Mouse (Mus musculus): ENCODE results near the gene Kri1. TPM values are rescaled to one million over a fixed set of nuclear protein-coding genes. Genes with fewer than 3 reads are reported as not detected.
"Not testable (repeated sequence)": the region's sequence is repeated elsewhere in the genome, so short reads cannot be mapped to it uniquely, and the experiment has no call there.

Kri1 gene
- polyA plus RNA-seq, 1 experiment = 9.6 TPM

DNA sequence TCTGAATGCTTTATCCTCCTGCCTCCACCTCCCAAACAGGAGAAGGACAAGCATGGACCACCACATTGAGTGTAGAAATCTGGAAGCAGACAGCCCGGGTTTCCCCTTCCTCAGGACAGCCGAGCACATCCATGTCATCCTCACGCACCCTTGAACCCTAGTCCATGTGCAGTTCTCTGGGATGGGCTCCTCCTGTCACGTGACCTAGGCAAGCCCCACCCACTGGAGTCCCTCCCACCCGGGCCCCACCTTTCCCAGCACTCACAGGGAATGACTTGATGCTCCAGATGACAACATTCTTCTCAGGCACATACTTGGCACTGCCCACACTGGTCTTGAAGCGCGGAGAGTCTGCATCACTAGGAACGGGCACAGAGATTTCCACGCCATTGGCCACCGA, 11.2 kb upstream of the Kri1 start:
- no peaks in the 10 kb centered on the region for H3K27me3 ChIP-seq (ENCODE audit: control insufficient read depth, insufficient read depth, low read length)
- 80% methylated on average over 10 of the region's 10 CpGs for WGBS
- TF ChIP-seq CTCF (IDR thresholded peaks at IDR 0.05; ENCODE audit: extremely low read depth, insufficient read length, insufficient replicate concordance, low read depth, low read length) = no peak
- no peak for TF ChIP-seq POLR2A (IDR thresholded peaks at IDR 0.05; ENCODE audit: low read depth, low read length)
- H3K4me3 ChIP-seq (ENCODE audit: low read depth, low read length) = no peak overlapping the region
- 0 out of 2 replicates have a peak, but pooled peaks cover 2% of the 10 kb centered on the region for H3K4me1 ChIP-seq (ENCODE audit: control insufficient read depth, insufficient read depth, insufficient read length, low read length)
- H3K27ac ChIP-seq (ENCODE audit: insufficient read depth, low read depth, low read length) = no peak overlapping the region
- peaks cover 39% of the 10 kb centered on the region for H3K36me3 ChIP-seq (ENCODE audit: control insufficient read depth, insufficient read depth, low read length)

DNA sequence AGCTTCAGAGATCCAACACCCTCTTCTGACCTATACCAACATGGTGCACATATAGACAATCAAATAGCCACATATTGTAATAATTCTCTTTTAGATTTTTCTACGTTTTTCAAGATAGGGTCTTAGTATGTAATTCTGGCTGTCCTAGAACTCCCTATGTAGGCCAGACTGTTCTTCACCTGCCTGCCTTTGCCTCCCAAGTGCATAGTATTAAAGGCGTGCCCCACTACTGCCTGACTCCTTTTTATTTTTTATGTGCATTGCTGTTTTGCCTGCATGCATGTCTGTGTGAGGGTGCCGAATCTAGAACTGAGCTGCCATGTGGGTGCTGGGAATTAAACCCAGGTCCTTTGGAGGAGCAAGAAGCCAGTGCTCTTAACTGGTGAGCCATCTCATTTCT, 4.5 kb upstream of the Kri1 start:
- peaks cover 15% of the 10 kb centered on the region for H3K36me3 ChIP-seq (ENCODE audit: control insufficient read depth, insufficient read depth, low read length)
- WGBS = 87% methylated on average over 3 of the region's 3 CpGs
- H3K27ac ChIP-seq (ENCODE audit: insufficient read depth, low read depth, low read length) = no peak overlapping the region
- H3K4me3 ChIP-seq (ENCODE audit: low read depth, low read length) = no peak overlapping the region
- no peak for TF ChIP-seq POLR2A (IDR thresholded peaks at IDR 0.05; ENCODE audit: low read depth, low read length)
- TF ChIP-seq CTCF (IDR thresholded peaks at IDR 0.05; ENCODE audit: extremely low read depth, insufficient read length, insufficient replicate concordance, low read depth, low read length) = no peak
- H3K4me1 ChIP-seq (ENCODE audit: control insufficient read depth, insufficient read depth, insufficient read length, low read length) = peaks cover 6% of the 10 kb centered on the region
- no peaks in the 10 kb centered on the region for H3K27me3 ChIP-seq (ENCODE audit: control insufficient read depth, insufficient read depth, low read length)

DNA sequence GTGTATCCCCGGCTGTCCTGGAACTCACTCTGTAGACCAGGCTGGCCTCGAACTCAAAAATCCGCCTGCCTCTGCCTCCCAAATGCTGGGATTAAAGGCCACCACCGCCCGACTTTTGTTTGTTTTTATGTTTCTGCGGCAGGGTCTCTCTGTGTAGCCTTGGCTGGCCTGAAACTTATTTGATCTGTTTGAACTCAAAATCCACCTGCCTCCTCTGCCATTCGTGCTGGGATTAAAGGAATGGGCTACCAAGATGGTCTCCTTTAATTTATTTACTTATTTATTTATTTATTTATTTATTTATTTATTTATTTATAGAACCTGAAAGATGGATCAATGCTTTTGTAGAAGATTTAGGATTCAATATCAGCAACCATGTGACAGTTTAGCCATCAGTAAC, 4.1 kb upstream of the Kri1 start:
- not testable (repeated sequence) for H3K4me1 ChIP-seq (ENCODE audit: control insufficient read depth, insufficient read depth, insufficient read length, low read length); H3K27me3 ChIP-seq (ENCODE audit: control insufficient read depth, insufficient read depth, low read length)
- Histone ChIP-seq H3K4me3 (ENCODE audit: low read depth, low read length) (peak overlapping the region; percentile 74), H3K36me3 (ENCODE audit: control insufficient read depth, insufficient read depth, low read length) (peaks cover 13% of the 10 kb centered on the region), H3K27ac (ENCODE audit: insufficient read depth, low read depth, low read length) (peak overlapping the region; percentile 35; the same call in 1 of the 2 replicates)
- 10% methylated on average over 7 of the region's 7 CpGs for WGBS

GRCm38 (mm10) chr9:21291022-21291787, 3.4 kb upstream of the Kri1 start, which contains the start of gene Cdkn2d:
Cdkn2d (minus strand) TSS chr9:21291407.
- Histone ChIP-seq H3K4me1 (ENCODE audit: control insufficient read depth, insufficient read depth, insufficient read length, low read length) (peaks cover 9% of the 10 kb centered on the region), H3K27me3 (ENCODE audit: control insufficient read depth, insufficient read depth, low read length) (no peaks in the 10 kb centered on the region), H3K4me3 (ENCODE audit: low read depth, low read length) (peak within 1 kb of the TSS; percentile 83), H3K36me3 (ENCODE audit: control insufficient read depth, insufficient read depth, low read length) (peaks cover 6% of the 10 kb centered on the region), H3K27ac (ENCODE audit: insufficient read depth, low read depth, low read length) (peak within 1 kb of the TSS; percentile 61)
- TF ChIP-seq POLR2A (IDR thresholded peaks at IDR 0.05; ENCODE audit: low read depth, low read length) (peak; percentile 70; the same call in 1 of the 2 replicates), CTCF (IDR thresholded peaks at IDR 0.05; ENCODE audit: extremely low read depth, insufficient read length, insufficient replicate concordance, low read depth, low read length) (no peak)
- WGBS = under 1% methylated on average over 48 of the region's 51 CpGs

DNA sequence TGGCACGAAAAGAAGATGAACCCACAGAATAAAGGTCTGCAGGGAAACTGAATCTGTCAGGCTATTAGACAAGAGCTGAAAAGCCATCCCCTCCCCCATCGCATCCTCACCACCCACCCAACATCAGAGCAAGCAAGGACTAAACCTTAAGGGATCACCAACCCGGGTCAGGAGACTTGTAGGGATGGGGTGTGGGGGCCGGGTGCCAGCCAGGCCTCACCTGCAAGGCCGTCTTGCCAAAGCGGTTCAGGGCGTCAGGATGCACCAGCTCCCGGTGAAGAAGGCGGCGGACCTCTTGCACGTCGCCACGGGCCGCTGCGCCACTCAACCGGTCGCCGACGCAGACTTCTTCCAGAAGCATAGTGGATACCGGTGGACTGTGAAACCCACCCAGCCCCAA, 2.8 kb upstream of the Kri1 start:
- WGBS = under 1% methylated on average over 20 of the region's 20 CpGs
- Histone ChIP-seq H3K36me3 (ENCODE audit: control insufficient read depth, insufficient read depth, low read length) (peaks cover 1% of the 10 kb centered on the region), H3K4me1 (ENCODE audit: control insufficient read depth, insufficient read depth, insufficient read length, low read length) (peaks cover 9% of the 10 kb centered on the region), H3K27me3 (ENCODE audit: control insufficient read depth, insufficient read depth, low read length) (no peaks in the 10 kb centered on the region), H3K4me3 (ENCODE audit: low read depth, low read length) (peak overlapping the region; percentile 83), H3K27ac (ENCODE audit: insufficient read depth, low read depth, low read length) (peak overlapping the region; percentile 61)
- TF ChIP-seq POLR2A (IDR thresholded peaks at IDR 0.05; ENCODE audit: low read depth, low read length) (no peak), CTCF (IDR thresholded peaks at IDR 0.05; ENCODE audit: extremely low read depth, insufficient read length, insufficient replicate concordance, low read depth, low read length) (no peak)

DNA sequence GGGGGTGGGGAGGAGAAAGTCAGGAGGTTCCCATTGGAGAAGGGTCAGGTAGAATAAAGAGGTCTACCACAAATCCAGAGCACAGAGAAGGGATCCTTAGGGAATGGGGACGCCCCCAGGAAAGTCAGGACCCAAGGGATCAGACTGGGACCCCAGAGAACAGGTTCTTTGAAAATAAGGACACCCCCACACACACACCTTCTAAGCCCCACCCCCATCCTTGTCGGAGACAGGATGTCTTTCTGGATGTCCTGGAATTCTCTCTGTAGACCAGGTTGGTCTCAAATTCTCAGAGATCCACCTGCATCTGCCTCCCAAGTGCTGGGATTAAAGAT, 1.5 kb upstream of the Kri1 start:
- H3K4me1 ChIP-seq (ENCODE audit: control insufficient read depth, insufficient read depth, insufficient read length, low read length) = peaks cover 9% of the 10 kb centered on the region
- TF ChIP-seq CTCF (IDR thresholded peaks at IDR 0.05; ENCODE audit: extremely low read depth, insufficient read length, insufficient replicate concordance, low read depth, low read length) (no peak), POLR2A (IDR thresholded peaks at IDR 0.05; ENCODE audit: low read depth, low read length) (no peak)
- 83% methylated on average over 2 of the region's 2 CpGs for WGBS
- H3K27me3 ChIP-seq (ENCODE audit: control insufficient read depth, insufficient read depth, low read length) = no peaks in the 10 kb centered on the region
- no peak overlapping the region for H3K27ac ChIP-seq (ENCODE audit: insufficient read depth, low read depth, low read length)
- peaks cover 4% of the 10 kb centered on the region; the same call in 1 of the 2 replicates for H3K36me3 ChIP-seq (ENCODE audit: control insufficient read depth, insufficient read depth, low read length)
- H3K4me3 ChIP-seq (ENCODE audit: low read depth, low read length) = no peak overlapping the region

DNA sequence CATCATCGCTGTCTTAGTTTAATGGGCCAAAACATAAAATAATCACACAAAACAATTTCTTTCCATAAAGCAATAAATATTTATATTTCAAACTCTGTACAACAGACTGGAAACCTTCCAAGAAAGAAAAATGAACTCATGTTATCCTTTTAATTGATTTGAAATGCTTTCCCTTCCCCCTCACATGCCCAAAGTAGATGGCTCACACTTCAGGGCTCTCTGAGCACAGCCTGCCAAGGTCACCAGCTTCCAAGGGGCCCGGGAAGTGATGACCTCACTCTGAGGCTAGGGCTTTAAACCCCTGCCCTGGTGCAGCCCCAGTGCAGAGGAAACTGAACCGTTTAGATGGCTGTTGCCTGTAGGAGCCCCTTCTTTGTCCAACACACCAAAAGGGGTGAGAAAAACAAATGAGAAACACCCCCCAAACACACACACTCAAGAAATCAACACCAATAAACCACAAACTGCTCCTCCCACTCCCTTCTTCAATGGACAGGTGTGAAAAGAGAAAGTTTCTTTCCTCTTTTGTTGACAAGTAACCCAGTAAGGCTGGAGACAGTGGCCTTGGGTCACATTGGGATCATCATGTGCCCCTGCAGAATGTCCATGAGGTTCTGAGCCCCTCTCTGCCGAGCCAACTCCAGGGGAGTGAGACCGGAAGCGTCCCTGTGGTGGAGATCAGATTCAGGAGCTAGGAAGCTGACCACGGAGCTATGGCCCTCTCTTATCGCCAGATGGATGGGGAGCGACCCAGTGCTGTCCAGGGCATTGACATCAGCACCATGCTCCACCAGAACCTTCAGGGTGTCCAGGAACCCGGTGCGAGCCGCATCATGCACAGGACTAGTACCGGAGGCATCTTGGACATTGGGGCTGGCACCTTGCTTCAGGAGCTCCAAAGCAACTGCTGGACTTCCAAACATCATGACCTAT, 901 bp upstream of the Kri1 start:
- TF ChIP-seq CTCF (IDR thresholded peaks at IDR 0.05; ENCODE audit: extremely low read depth, insufficient read length, insufficient replicate concordance, low read depth, low read length) (no peak), POLR2A (IDR thresholded peaks at IDR 0.05; ENCODE audit: low read depth, low read length) (no peak)
- no peaks in the 10 kb centered on the region for H3K27me3 ChIP-seq (ENCODE audit: control insufficient read depth, insufficient read depth, low read length)
- peak overlapping the region; percentile 76 for H3K4me3 ChIP-seq (ENCODE audit: low read depth, low read length)
- H3K36me3 ChIP-seq (ENCODE audit: control insufficient read depth, insufficient read depth, low read length) = peaks cover 4% of the 10 kb centered on the region; the same call in 1 of the 2 replicates
- H3K27ac ChIP-seq (ENCODE audit: insufficient read depth, low read depth, low read length) = peak overlapping the region; percentile 67
- peaks cover 9% of the 10 kb centered on the region for H3K4me1 ChIP-seq (ENCODE audit: control insufficient read depth, insufficient read depth, insufficient read length, low read length)
- 73% methylated on average over 13 of the region's 13 CpGs for WGBS

Measured in small intestine, adult 2 months (tissue).